ENCODE assay signal across 6 mouse cellular contexts in genomic region chr15:81378845-81379244, GRCm38 (mm10). TPM values are rescaled to one million over a fixed set of nuclear protein-coding genes. Genes with fewer than 3 reads are reported as not detected.
"Had no signal": no experiment of that assay in that cellular context is flagged by ENCODE, and none has a peak within 500 bp of the region (broad histone marks: within the 10 kb centered on the region; RNA-seq: fewer than 3 reads in every experiment).

No protein-coding gene starts in this region.

- H3K4me3 ChIP-seq: neural tube, embryonic 13.5 days; neural tube, embryonic 15.5 days; stomach, embryonic 15.5 days had no signal

- H3K9ac ChIP-seq: neural tube, embryonic 13.5 days; neural tube, embryonic 15.5 days; stomach, embryonic 15.5 days had no signal

- H3K27me3 ChIP-seq: neural tube, embryonic 13.5 days; neural tube, embryonic 15.5 days; stomach, embryonic 15.5 days had no signal

- H3K4me2 ChIP-seq: neural tube, embryonic 13.5 days; neural tube, embryonic 15.5 days; stomach, embryonic 15.5 days had no signal

- H3K4me1 ChIP-seq: neural tube, embryonic 13.5 days; neural tube, embryonic 15.5 days; stomach, embryonic 15.5 days had no signal

- H3K27ac ChIP-seq: neural tube, embryonic 13.5 days; neural tube, embryonic 15.5 days; stomach, embryonic 15.5 days; stomach, postnatal 0 days had no signal

- H3K9me3 ChIP-seq: neural tube, embryonic 13.5 days; neural tube, embryonic 15.5 days; stomach, embryonic 15.5 days had no signal

RNA-seq across cellular contexts. Expression of gene Dnajb7, which starts 29.3 kb away (rescaled TPM):
- polyA plus RNA-seq: small intestine, adult 2 months; thymus, adult 2 months had no signal
